8 mouse cellular contexts compared by ENCODE assay signal in genomic region chr2:173106889-173107785, GRCm38 (mm10). TPM values are rescaled to one million over a fixed set of nuclear protein-coding genes. Genes with fewer than 3 reads are reported as not detected.
DNase-seq lines count a peak whose midpoint lies in the region; ATAC-seq and TF ChIP-seq lines count a peak whose summit lies in the region.

No protein-coding gene starts in this region.

- no peaks in the 10 kb centered on the region for H3K9me3 ChIP-seq in MEL (replicated peaks; ENCODE audit: insufficient read depth, low read length)
- no peaks in the 10 kb centered on the region for H3K9me3 ChIP-seq in forebrain, embryonic 13.5 days (replicated peaks)
- H3K9me3 ChIP-seq in liver, embryonic 16.5 days (replicated peaks; ENCODE audit: control insufficient read depth, low read length), result no peaks in the 10 kb centered on the region
- H3K9me3 ChIP-seq in neural tube, embryonic 15.5 days (replicated peaks), result no peaks in the 10 kb centered on the region

- no peaks in the 10 kb centered on the region for H3K36me3 ChIP-seq in MEL (ENCODE audit: control insufficient read depth in 1 of 2, insufficient read depth in 2 of 2, low read length in 2 of 2)
- no peaks in the 10 kb centered on the region for H3K36me3 ChIP-seq in forebrain, embryonic 13.5 days (ENCODE audit: poor library complexity, severe bottlenecking)
- no peaks in the 10 kb centered on the region for H3K36me3 ChIP-seq in liver, embryonic 16.5 days (ENCODE audit: control insufficient read depth, insufficient read depth)
- no peaks in the 10 kb centered on the region for H3K36me3 ChIP-seq in neural tube, embryonic 15.5 days

- TF ChIP-seq CTCF in MEL (IDR thresholded peaks at IDR 0.05 in 2 of 3, conservative IDR thresholded peaks at IDR 0.05 in 1 of 3; ENCODE audit: control insufficient read depth in 1 of 3, insufficient read depth in 1 of 3, low read depth in 2 of 3, low read length in 3 of 3, poor library complexity in 1 of 3, severe bottlenecking in 1 of 3), result peak; percentile 62 to 70 (median 68)

- ATAC-seq in forebrain, embryonic 13.5 days, result 0 out of 2 replicates have a peak, but pooled peaks have one; percentile 30
- 0 out of 2 replicates have a peak, but pooled peaks have one; percentile 23 for ATAC-seq in liver, embryonic 16.5 days (ENCODE audit: low read depth)
- peak; percentile 41; the same call in 1 of the 2 replicates for ATAC-seq in neural tube, embryonic 15.5 days (ENCODE audit: low FRiP score)

- no peaks in the 10 kb centered on the region for H3K27me3 ChIP-seq in MEL (ENCODE audit: control insufficient read depth in 1 of 2, insufficient read depth in 2 of 2, low read length in 2 of 2)
- peaks cover 4% of the 10 kb centered on the region; the same call in 1 of the 2 replicates for H3K27me3 ChIP-seq in forebrain, embryonic 13.5 days
- no peaks in the 10 kb centered on the region; the same call in 1 of the 2 replicates for H3K27me3 ChIP-seq in liver, embryonic 16.5 days (ENCODE audit: control insufficient read depth, insufficient read depth, low read depth, low read length)
- peaks cover 15% of the 10 kb centered on the region for H3K27me3 ChIP-seq in neural tube, embryonic 15.5 days (replicated peaks)

- no peak overlapping the region for H3K9ac ChIP-seq in MEL (ENCODE audit: control insufficient read depth, low read depth, low read length, poor library complexity, severe bottlenecking)
- H3K9ac ChIP-seq in forebrain, embryonic 13.5 days, result no peak overlapping the region
- H3K9ac ChIP-seq in liver, embryonic 16.5 days (ENCODE audit: low read depth, low read length), result no peak overlapping the region
- H3K9ac ChIP-seq in neural tube, embryonic 15.5 days (replicated peaks), result no peak overlapping the region

- TF ChIP-seq POLR2A in MEL (IDR thresholded peaks at IDR 0.05; ENCODE audit: control insufficient read depth in 1 of 2, insufficient read depth in 1 of 2, low read depth in 1 of 2, low read length in 2 of 2, poor library complexity in 1 of 2), result no peak

- no peak overlapping the region for H3K27ac ChIP-seq in MEL (ENCODE audit: control insufficient read depth, low read depth, low read length)
- H3K27ac ChIP-seq in forebrain, embryonic 13.5 days, result no peak overlapping the region
- H3K27ac ChIP-seq in liver, embryonic 16.5 days (ENCODE audit: low read length), result no peak overlapping the region
- no peak overlapping the region for H3K27ac ChIP-seq in neural tube, embryonic 15.5 days (replicated peaks)

- no peak overlapping the region for H3K4me2 ChIP-seq in forebrain, embryonic 13.5 days
- H3K4me2 ChIP-seq in liver, embryonic 16.5 days (ENCODE audit: low read depth, low read length), result no peak overlapping the region
- H3K4me2 ChIP-seq in neural tube, embryonic 15.5 days, result no peak overlapping the region

- intact Hi-C loops in heart, postnatal 25 days (cut with DNase I), result loop anchor here (1.0 to 5.0 kb wide), 3 partner anchors 77 to 455 kb away; no protein-coding TSS in a partner anchor

- 18% methylated on average over 14 of the region's 14 CpGs for WGBS in forebrain, embryonic 13.5 days
- WGBS in liver, embryonic 16.5 days (ENCODE audit: insufficient replicate concordance), result 16% methylated on average over 14 of the region's 14 CpGs
- 18% methylated on average over 14 of the region's 14 CpGs for WGBS in neural tube, embryonic 15.5 days

- peak; percentile 48 for DNase-seq in MEL (ENCODE audit: low read depth, low spot score)
- DNase-seq in c-Kit-positive CD71-positive TER-119-negative erythroid progenitor cells, embryonic 14.5 days (ENCODE audit: low read depth), result peak; percentile 36
- DNase-seq in heart, postnatal 25 days (ENCODE audit: low spot score), result peak; percentile 18
- peak; percentile 74 to 80 for DNase-seq in kidney, postnatal 36 days
- peak; percentile 61 for DNase-seq in thymus, postnatal 25 days

- TF ChIP-seq RAD21 in MEL (IDR thresholded peaks at IDR 0.05; ENCODE audit: low read depth, low read length), result peak; percentile 82

- H3K4me3 ChIP-seq in MEL (ENCODE audit: control insufficient read depth in 1 of 2, insufficient read depth in 1 of 2, low read depth in 2 of 2, low read length in 2 of 2), result no peak overlapping the region
- H3K4me3 ChIP-seq in forebrain, embryonic 13.5 days, result no peak overlapping the region
- H3K4me3 ChIP-seq in liver, embryonic 16.5 days (ENCODE audit: low read depth, low read length), result no peak overlapping the region
- no peak overlapping the region for H3K4me3 ChIP-seq in neural tube, embryonic 15.5 days (replicated peaks)

- H3K4me1 ChIP-seq in MEL (ENCODE audit: control insufficient read depth in 1 of 2, insufficient read depth in 2 of 2, low read length in 2 of 2), result no peaks in the 10 kb centered on the region
- H3K4me1 ChIP-seq in forebrain, embryonic 13.5 days, result no peaks in the 10 kb centered on the region
- no peaks in the 10 kb centered on the region for H3K4me1 ChIP-seq in liver, embryonic 16.5 days (ENCODE audit: control insufficient read depth, low read depth, low read length)
- H3K4me1 ChIP-seq in neural tube, embryonic 15.5 days, result no peaks in the 10 kb centered on the region

- H3K79me2 ChIP-seq in MEL (ENCODE audit: control insufficient read depth, insufficient read depth, low read length, poor library complexity), result no peaks in the 10 kb centered on the region

- no peak for TF ChIP-seq EP300 in MEL (IDR thresholded peaks at IDR 0.05; ENCODE audit: low read depth in 1 of 2, low read length in 2 of 2)

TF ChIP-seq in MEL, 35 proteins besides CTCF, POLR2A, EP300 and RAD21:
- no peak for TF ChIP-seq MYC (IDR thresholded peaks at IDR 0.05; ENCODE audit: low read depth, low read length)
- TF ChIP-seq SMC3 (IDR thresholded peaks at IDR 0.05; ENCODE audit: low read depth, low read length), result peak; percentile 70
- TF ChIP-seq RCOR1 (IDR thresholded peaks at IDR 0.05; ENCODE audit: low read depth, low read length), result no peak
- TF ChIP-seq TCF12 (IDR thresholded peaks at IDR 0.05; ENCODE audit: low read depth, low read length), result no peak
- no peak for TF ChIP-seq ETS1 (IDR thresholded peaks at IDR 0.05; ENCODE audit: low read depth, low read length)
- TF ChIP-seq ZC3H11A (IDR thresholded peaks at IDR 0.05; ENCODE audit: low read depth, low read length), result peak; percentile 62
- no peak for TF ChIP-seq NRF1 (IDR thresholded peaks at IDR 0.05; ENCODE audit: insufficient read depth, low read depth, low read length, poor library complexity, severe bottlenecking)

RNA-seq across cellular contexts. Expression of gene Ctcfl, which starts 12.2 kb away (rescaled TPM):
- not detected in 2 replicates for total RNA-seq in MEL (2012; rRNA removed)
- polyA plus RNA-seq in MEL (2012; ENCODE audit: insufficient read depth in 1 of 2, insufficient read length in 2 of 2, low read depth in 1 of 2, low replicate concordance in 2 of 2, missing spikeins in 1 of 2), result under 1 TPM in 1 of 2 experiments, not detected in 1; 0.13 TPM
- 0.05 and 0.14 TPM in 2 replicates for polyA plus RNA-seq in forebrain, embryonic 13.5 days (2015; fragmentation: Nextera tagmentation; extraction: Ambion mirVana)
- under 1 TPM; 0.14 to 0.18 TPM for total RNA-seq in heart, postnatal 25 days (2021)
- 0.05 and 0.06 TPM in 2 replicates for polyA plus RNA-seq in liver, embryonic 16.5 days (2015; fragmentation: Nextera tagmentation; extraction: Ambion mirVana)
- polyA plus RNA-seq in neural tube, embryonic 15.5 days (2015; fragmentation: Nextera tagmentation; extraction: Ambion mirVana), result 0.09 and 0.10 TPM in 2 replicates

RNA-seq across cellular contexts. Expression of gene Pck1, which starts 45.7 kb away (rescaled TPM):
- not detected in 2 replicates for total RNA-seq in MEL (2012; rRNA removed)
- polyA plus RNA-seq in MEL (2012; ENCODE audit: insufficient read depth in 1 of 2, insufficient read length in 2 of 2, low read depth in 1 of 2, low replicate concordance in 2 of 2, missing spikeins in 1 of 2), result not detected
- not detected in 2 replicates for polyA plus RNA-seq in forebrain, embryonic 13.5 days (2015; fragmentation: Nextera tagmentation; extraction: Ambion mirVana)
- 10 to 100 TPM; 10.1 to 16.0 TPM for total RNA-seq in heart, postnatal 25 days (2021)
- polyA plus RNA-seq in liver, embryonic 16.5 days (2015; fragmentation: Nextera tagmentation; extraction: Ambion mirVana), result 0.80 and 0.93 TPM in 2 replicates
- polyA plus RNA-seq in neural tube, embryonic 15.5 days (2015; fragmentation: Nextera tagmentation; extraction: Ambion mirVana), result 0.34 TPM in 1 of 2 replicates, not detected in the other

Comparison
In these comparisons a context has a peak if more than half of its experiments do, and no peak if none do; other contexts are left out.
1. DNase-seq: peak in every context shown above with its lines; median percentile 77 in kidney, postnatal 36 days; 61 in thymus, postnatal 25 days; 48 in MEL; 36 in c-Kit-positive CD71-positive TER-119-negative erythroid progenitor cells, embryonic 14.5 days; 18 in heart, postnatal 25 days.